Mouse (Mus musculus): ENCODE measurements around the gene Dtx3. TPM values are rescaled to one million over a fixed set of nuclear protein-coding genes. Genes with fewer than 3 reads are reported as not detected.

The Dtx3 gene
- polyA plus RNA-seq, 1 experiment from 2014 or later: 125 TPM

DNA sequence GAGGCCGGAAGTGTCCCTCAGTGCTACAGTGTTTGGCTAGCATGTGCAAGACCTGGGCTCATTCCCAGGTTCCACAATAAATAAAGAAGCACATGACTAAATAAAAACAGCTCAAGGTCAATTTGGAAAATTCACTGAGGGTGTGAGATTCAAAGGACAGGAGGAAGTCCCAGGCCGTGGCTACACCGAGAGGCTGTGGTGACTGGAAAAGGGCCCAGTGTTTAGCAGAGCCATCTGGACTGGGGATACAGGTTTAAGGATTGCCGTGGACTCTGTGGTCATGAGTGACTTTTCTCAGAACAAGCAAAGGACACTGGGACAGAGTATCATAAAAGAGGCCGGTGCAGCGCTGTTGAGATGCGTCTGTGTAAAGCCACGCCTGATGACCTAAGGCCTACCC is 17.7 kb upstream of the Dtx3 start:
- Histone ChIP-seq H3K27me3 (ENCODE audit: control insufficient read depth, insufficient read depth, low read length) (no peaks in the 10 kb centered on the region), H3K4me2 (replicated peaks; ENCODE audit: low read depth, low read length) (no peak overlapping the region), H3K4me1 (ENCODE audit: control insufficient read depth, insufficient read depth, low read length) (no peaks in the 10 kb centered on the region), H3K27ac (ENCODE audit: low read length) (no peak overlapping the region), H3K9me3 (ENCODE audit: control insufficient read depth, low read depth, low read length) (no peaks in the 10 kb centered on the region), H3K4me3 (ENCODE audit: low read depth, low read length) (no peak overlapping the region), H3K9ac (replicated peaks; ENCODE audit: low read depth, low read length) (no peak overlapping the region), H3K36me3 (ENCODE audit: control insufficient read depth, insufficient read depth, low read length) (no peaks in the 10 kb centered on the region; the same call in 1 of the 2 replicates)
- ATAC-seq (ENCODE audit: insufficient number of reproducible peaks, insufficient read depth, low FRiP score, low read depth): no peak
- WGBS: 92% methylated on average over 8 of the region's 8 CpGs

GRCm38 (mm10) chr10:127211414-127211854 is 15.9 kb upstream of the Dtx3 start, which contains the start of gene Pip4k2c:
Gene Pip4k2c, minus strand, starts transcription at chr10:127211585.
- Histone ChIP-seq H3K36me3 (ENCODE audit: control insufficient read depth, insufficient read depth, low read length) (peaks cover 6% of the 10 kb centered on the region; the same call in 1 of the 2 replicates), H3K4me3 (ENCODE audit: low read depth, low read length) (peak within 1 kb of the TSS; percentile 86), H3K4me1 (ENCODE audit: control insufficient read depth, insufficient read depth, low read length) (no peaks in the 10 kb centered on the region), H3K4me2 (replicated peaks; ENCODE audit: low read depth, low read length) (peak within 1 kb of the TSS; percentile 90), H3K27ac (ENCODE audit: low read length) (peak within 1 kb of the TSS; percentile 39; the same call in 1 of the 2 replicates), H3K27me3 (ENCODE audit: control insufficient read depth, insufficient read depth, low read length) (no peaks in the 10 kb centered on the region), H3K9me3 (ENCODE audit: control insufficient read depth, low read depth, low read length) (no peaks in the 10 kb centered on the region), H3K9ac (replicated peaks; ENCODE audit: low read depth, low read length) (peak within 1 kb of the TSS; percentile 77)
- WGBS: under 1% methylated on average over 47 of the region's 47 CpGs
- ATAC-seq (ENCODE audit: insufficient number of reproducible peaks, insufficient read depth, low FRiP score, low read depth): peak; percentile 98

- Histone ChIP-seq H3K4me2 (replicated peaks; ENCODE audit: low read depth, low read length) (peak overlapping the region; percentile 90), H3K4me3 (ENCODE audit: low read depth, low read length) (peak overlapping the region; percentile 86), H3K9me3 (ENCODE audit: control insufficient read depth, low read depth, low read length) (no peaks in the 10 kb centered on the region), H3K4me1 (ENCODE audit: control insufficient read depth, insufficient read depth, low read length) (no peaks in the 10 kb centered on the region), H3K9ac (replicated peaks; ENCODE audit: low read depth, low read length) (peak overlapping the region; percentile 77), H3K27me3 (ENCODE audit: control insufficient read depth, insufficient read depth, low read length) (no peaks in the 10 kb centered on the region), H3K27ac (ENCODE audit: low read length) (peak overlapping the region; percentile 39; the same call in 1 of the 2 replicates), H3K36me3 (ENCODE audit: control insufficient read depth, insufficient read depth, low read length) (peaks cover 6% of the 10 kb centered on the region; the same call in 1 of the 2 replicates)
- ATAC-seq (ENCODE audit: insufficient number of reproducible peaks, insufficient read depth, low FRiP score, low read depth): peak; percentile 46; the same call in 1 of the 2 replicates
- WGBS: 1% methylated on average over 25 of the region's 25 CpGs
Observed at GRCm38 (mm10) chr10:127210961-127211405, 15.5 kb upstream of the Dtx3 start.

DNA sequence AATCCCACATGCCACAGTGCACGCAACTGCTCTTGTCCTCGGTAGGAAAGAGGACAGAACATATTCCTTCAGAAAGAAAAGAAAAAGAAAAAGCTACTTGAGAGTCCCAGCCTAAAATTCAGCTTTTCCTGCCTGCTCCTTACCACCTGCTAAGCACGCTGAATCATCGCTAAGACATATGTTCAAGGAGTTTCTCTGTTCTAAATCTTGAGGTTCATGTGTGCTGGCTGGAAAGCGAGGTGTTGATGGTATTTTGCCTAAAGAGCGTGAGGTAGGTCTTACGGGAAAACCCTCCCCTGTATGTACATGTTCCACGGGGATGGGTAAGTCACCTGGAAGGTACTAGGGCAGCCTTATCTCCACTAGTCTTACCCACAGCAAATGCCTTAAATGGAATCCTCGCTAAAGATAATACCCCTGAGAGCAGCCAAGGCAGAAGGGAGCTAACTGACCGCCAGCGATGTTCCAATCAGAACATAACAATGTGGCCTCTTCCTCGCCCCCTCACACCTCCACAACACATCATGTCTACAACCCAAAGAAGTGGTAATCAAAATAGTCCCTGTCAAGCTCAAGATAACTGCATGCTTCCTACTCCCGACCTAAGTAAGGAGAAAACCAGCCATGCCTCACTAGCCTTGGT is 14.5 kb upstream of the Dtx3 start:
- Histone ChIP-seq H3K4me1 (ENCODE audit: control insufficient read depth, insufficient read depth, low read length) (no peaks in the 10 kb centered on the region), H3K4me2 (replicated peaks; ENCODE audit: low read depth, low read length) (peak overlapping the region; percentile 90), H3K4me3 (ENCODE audit: low read depth, low read length) (peak overlapping the region; percentile 86), H3K27ac (ENCODE audit: low read length) (no peak overlapping the region), H3K27me3 (ENCODE audit: control insufficient read depth, insufficient read depth, low read length) (no peaks in the 10 kb centered on the region), H3K9me3 (ENCODE audit: control insufficient read depth, low read depth, low read length) (no peaks in the 10 kb centered on the region), H3K36me3 (ENCODE audit: control insufficient read depth, insufficient read depth, low read length) (peaks cover 14% of the 10 kb centered on the region), H3K9ac (replicated peaks; ENCODE audit: low read depth, low read length) (no peak overlapping the region)
- 81% methylated on average over 13 of the region's 13 CpGs for WGBS
- no peak for ATAC-seq (ENCODE audit: insufficient number of reproducible peaks, insufficient read depth, low FRiP score, low read depth)

- Histone ChIP-seq H3K4me3 (ENCODE audit: low read depth, low read length) (no peak overlapping the region), H3K27me3 (ENCODE audit: control insufficient read depth, insufficient read depth, low read length) (no peaks in the 10 kb centered on the region), H3K9ac (replicated peaks; ENCODE audit: low read depth, low read length) (no peak overlapping the region), H3K27ac (ENCODE audit: low read length) (no peak overlapping the region), H3K36me3 (ENCODE audit: control insufficient read depth, insufficient read depth, low read length) (peaks cover 14% of the 10 kb centered on the region), H3K4me2 (replicated peaks; ENCODE audit: low read depth, low read length) (no peak overlapping the region), H3K4me1 (ENCODE audit: control insufficient read depth, insufficient read depth, low read length) (no peaks in the 10 kb centered on the region), H3K9me3 (ENCODE audit: control insufficient read depth, low read depth, low read length) (no peaks in the 10 kb centered on the region)
- 84% methylated on average over 4 of the region's 4 CpGs for WGBS
- no peak for ATAC-seq (ENCODE audit: insufficient number of reproducible peaks, insufficient read depth, low FRiP score, low read depth)
Observed at GRCm38 (mm10) chr10:127208921-127209320, 13.4 kb upstream of the Dtx3 start.

DNA sequence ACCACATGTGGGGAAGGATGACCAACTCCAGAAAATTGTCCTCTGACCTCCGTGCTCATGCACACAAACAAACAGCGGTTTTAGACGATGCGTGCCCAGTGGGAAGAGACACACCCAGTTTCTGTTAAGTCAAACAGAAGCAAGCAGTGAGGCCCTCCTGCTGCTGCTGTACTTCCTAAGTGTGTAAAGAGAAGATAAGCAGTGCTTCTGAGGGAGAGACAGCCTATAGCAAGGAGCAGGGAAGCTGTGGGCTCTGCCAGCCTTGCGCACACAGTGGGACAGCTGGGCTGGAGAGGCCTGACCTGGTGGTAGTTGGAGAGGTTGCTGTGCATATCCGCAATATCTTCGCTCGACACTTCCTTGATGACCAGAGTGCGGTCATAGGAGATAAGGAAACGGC is 9.8 kb upstream of the Dtx3 start:
- no peaks in the 10 kb centered on the region for H3K4me1 ChIP-seq (ENCODE audit: control insufficient read depth, insufficient read depth, low read length)
- no peak overlapping the region for H3K4me3 ChIP-seq (ENCODE audit: low read depth, low read length)
- 79% methylated on average over 10 of the region's 10 CpGs for WGBS
- peak; percentile 85; the same call in 1 of the 2 replicates for ATAC-seq (ENCODE audit: insufficient number of reproducible peaks, insufficient read depth, low FRiP score, low read depth)
- no peaks in the 10 kb centered on the region for H3K27me3 ChIP-seq (ENCODE audit: control insufficient read depth, insufficient read depth, low read length)
- peaks cover 18% of the 10 kb centered on the region for H3K36me3 ChIP-seq (ENCODE audit: control insufficient read depth, insufficient read depth, low read length)
- H3K27ac ChIP-seq (ENCODE audit: low read length): no peak overlapping the region
- no peak overlapping the region for H3K9ac ChIP-seq (replicated peaks; ENCODE audit: low read depth, low read length)
- no peak overlapping the region for H3K4me2 ChIP-seq (replicated peaks; ENCODE audit: low read depth, low read length)
- H3K9me3 ChIP-seq (ENCODE audit: control insufficient read depth, low read depth, low read length): no peaks in the 10 kb centered on the region

GRCm38 (mm10) chr10:127204589-127204988 is 9.1 kb upstream of the Dtx3 start:
- no peaks in the 10 kb centered on the region for H3K27me3 ChIP-seq (ENCODE audit: control insufficient read depth, insufficient read depth, low read length)
- H3K27ac ChIP-seq (ENCODE audit: low read length): no peak overlapping the region
- ATAC-seq (ENCODE audit: insufficient number of reproducible peaks, insufficient read depth, low FRiP score, low read depth): no peak
- no peaks in the 10 kb centered on the region for H3K4me1 ChIP-seq (ENCODE audit: control insufficient read depth, insufficient read depth, low read length)
- no peak overlapping the region for H3K4me2 ChIP-seq (replicated peaks; ENCODE audit: low read depth, low read length)
- H3K9me3 ChIP-seq (ENCODE audit: control insufficient read depth, low read depth, low read length): no peaks in the 10 kb centered on the region
- H3K9ac ChIP-seq (replicated peaks; ENCODE audit: low read depth, low read length): no peak overlapping the region
- H3K4me3 ChIP-seq (ENCODE audit: low read depth, low read length): no peak overlapping the region
- H3K36me3 ChIP-seq (ENCODE audit: control insufficient read depth, insufficient read depth, low read length): peaks cover 25% of the 10 kb centered on the region
- 88% methylated on average over 5 of the region's 5 CpGs for WGBS

DNA sequence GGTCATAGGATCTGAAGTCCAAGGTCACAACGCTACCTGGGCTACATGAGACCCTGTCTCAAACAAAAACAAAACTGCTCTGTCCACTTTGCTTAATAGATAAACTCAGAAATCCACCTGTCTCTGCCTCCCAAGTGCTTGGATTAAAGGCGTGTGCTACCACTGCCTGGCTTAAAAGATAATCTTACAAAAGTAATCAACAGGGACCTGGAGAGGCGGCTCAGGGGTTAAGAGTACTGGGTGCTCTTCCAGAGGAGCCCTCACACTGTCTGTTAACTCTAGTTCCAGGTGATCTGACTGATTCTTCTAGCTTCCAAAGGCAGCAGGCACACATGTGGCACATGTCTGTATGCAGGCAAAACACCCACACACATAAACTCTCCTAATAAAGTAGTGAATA is 7.6 kb upstream of the Dtx3 start:
- Histone ChIP-seq H3K27ac (ENCODE audit: low read length) (no peak overlapping the region), H3K4me2 (replicated peaks; ENCODE audit: low read depth, low read length) (no peak overlapping the region), H3K4me3 (ENCODE audit: low read depth, low read length) (no peak overlapping the region), H3K9me3 (ENCODE audit: control insufficient read depth, low read depth, low read length) (no peaks in the 10 kb centered on the region), H3K27me3 (ENCODE audit: control insufficient read depth, insufficient read depth, low read length) (no peaks in the 10 kb centered on the region), H3K36me3 (ENCODE audit: control insufficient read depth, insufficient read depth, low read length) (peaks cover 33% of the 10 kb centered on the region), H3K9ac (replicated peaks; ENCODE audit: low read depth, low read length) (no peak overlapping the region), H3K4me1 (ENCODE audit: control insufficient read depth, insufficient read depth, low read length) (no peaks in the 10 kb centered on the region)
- ATAC-seq (ENCODE audit: insufficient number of reproducible peaks, insufficient read depth, low FRiP score, low read depth): no peak
- 84% methylated on average over 3 of the region's 3 CpGs for WGBS

Data from stomach, embryonic 14.5 days (tissue).